Mouse (Mus musculus): Measurements from ENCODE around the gene Tecpr2.

DNA sequence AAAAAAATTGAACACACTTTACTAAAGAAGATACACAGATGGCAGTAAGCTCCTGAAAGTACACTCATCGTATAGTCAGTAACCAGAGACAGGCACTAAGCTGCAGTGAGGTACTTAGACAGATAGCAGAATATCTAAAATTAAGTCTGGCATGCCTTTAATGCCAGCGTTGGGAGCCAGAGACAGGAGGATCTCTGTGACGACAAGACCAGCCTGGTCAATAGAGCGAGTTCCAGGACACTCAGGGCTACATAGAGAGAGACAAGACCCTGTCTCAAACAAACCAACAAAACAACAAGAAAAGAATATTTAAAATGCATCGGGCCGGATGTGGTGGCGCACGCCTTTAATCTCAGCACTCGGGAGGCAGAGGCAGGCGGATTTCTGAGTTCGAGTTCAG, 109.0 kb downstream of the Tecpr2 start:
- TF ChIP-seq CTCF (IDR thresholded peaks at IDR 0.05; ENCODE audit: borderline replicate concordance, extremely low read depth, insufficient read depth, insufficient read length) (no peak), POLR2A (IDR thresholded peaks at IDR 0.05; ENCODE audit: borderline replicate concordance, extremely low read depth, insufficient read depth, insufficient read length, poor library complexity, severe bottlenecking) (no peak)

Data from brain, embryonic 14.5 days (tissue).